Mouse (Mus musculus) right cerebral cortex, adult 2 months (tissue): ENCODE measurements around the gene Cadm1.
A peak's percentile ranks its signal among the peaks of the same experiment; 100 is the strongest.

ENCODE experiments used
- DNase-seq, 2 experiments: peaks; one replicate each; pipeline ENCODE4 v3.0.0; 2021 to 2022; ENCODE audit warnings: low spot score in 2 of 2

Cadm1 gene

GRCm38 (mm10) chr9:47529602-47530450 lies at the start of gene Cadm1:
Gene Cadm1 (plus strand): TSS chr9:47530173.
- peak; percentile 96 to 97 for DNase-seq

GRCm38 (mm10) chr9:47484506-47484905 lies 45.5 kb upstream of the Cadm1 start:
- no peak for DNase-seq

DNA sequence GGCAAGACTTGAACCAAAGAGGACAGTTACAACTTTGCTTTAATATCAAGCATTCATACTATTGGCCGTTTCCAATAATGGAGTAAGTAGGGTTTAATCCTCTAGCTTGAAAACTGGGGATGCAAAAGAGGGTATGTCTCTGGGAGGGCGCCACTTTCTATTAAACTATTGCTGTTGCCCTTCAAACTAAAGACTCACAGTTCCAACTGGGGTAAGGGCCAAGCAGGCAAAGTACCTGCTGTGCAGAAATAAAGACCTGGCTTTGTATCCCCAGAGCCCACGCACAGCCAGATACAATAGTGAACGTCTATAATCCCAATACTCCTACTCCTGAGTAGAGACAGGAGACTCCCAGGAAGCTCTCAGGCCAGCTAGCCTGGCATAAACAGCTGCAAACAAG lies 44.8 kb upstream of the Cadm1 start:
- DNase-seq = no peak

DNA sequence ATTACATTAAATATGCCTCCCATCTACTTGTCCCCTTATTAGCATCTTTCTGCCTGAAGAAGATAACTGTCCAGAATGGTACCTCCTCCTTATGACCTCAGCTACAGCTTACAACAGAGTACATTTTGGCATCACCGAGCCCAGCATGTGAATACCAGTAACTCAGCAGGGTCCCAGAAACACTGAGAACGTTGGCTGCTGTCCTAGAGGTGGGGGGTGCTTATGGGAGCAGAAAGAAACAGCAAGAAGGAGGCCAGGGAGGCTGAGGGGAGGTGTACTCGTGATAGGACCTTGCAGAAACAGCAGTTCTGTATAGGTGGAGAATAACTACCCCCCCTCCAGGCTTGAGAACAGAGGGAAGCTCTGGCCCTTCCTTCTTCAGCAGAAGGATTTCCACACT lies 30.2 kb upstream of the Cadm1 start:
- no peak for DNase-seq

DNA sequence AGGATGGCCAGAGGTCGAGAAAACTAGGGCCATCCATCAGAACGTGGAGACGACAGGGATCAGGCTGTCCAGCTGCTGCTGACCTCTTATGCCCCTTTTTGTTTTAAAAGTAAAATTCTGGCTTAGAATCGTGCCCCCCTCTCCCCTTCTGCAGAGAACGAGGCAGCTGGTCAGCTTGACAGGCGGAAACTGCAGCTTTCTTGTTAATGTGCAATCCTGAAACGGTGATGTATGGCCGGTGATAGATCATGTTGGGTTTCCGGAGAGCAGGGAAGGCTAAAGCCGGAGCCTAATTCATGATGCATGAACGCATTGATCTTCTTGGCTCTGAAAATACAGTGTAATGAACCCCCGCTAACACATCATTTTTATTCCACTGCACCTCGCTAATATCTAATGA lies 24.0 kb upstream of the Cadm1 start:
- no peak for DNase-seq

GRCm38 (mm10) chr9:47506876-47507275 lies 23.1 kb upstream of the Cadm1 start:
- DNase-seq = no peak

- DNase-seq = no peak
Observed at GRCm38 (mm10) chr9:47508109-47508508, 21.9 kb upstream of the Cadm1 start.

GRCm38 (mm10) chr9:47512521-47512920 lies 17.5 kb upstream of the Cadm1 start:
- no peak for DNase-seq

DNA sequence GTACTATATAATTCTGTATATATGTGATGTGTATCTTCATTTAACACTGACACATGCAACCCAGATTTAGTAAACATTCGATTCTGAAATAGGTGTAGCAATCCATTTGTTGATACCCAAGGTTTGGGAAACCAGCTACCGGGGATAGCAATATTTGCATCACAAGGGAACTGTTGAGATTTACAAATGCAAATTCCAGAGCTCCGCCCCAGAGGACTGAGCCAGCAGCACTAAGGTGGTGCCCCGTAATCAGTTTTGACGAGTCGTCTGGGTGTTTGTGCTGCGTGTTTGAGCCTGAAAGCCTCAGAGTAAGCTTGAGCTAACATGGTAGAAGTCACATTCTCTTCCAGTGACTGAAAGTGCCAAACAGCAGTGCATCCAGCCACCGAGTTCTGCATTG lies 15.7 kb upstream of the Cadm1 start:
- no peak for DNase-seq

DNA sequence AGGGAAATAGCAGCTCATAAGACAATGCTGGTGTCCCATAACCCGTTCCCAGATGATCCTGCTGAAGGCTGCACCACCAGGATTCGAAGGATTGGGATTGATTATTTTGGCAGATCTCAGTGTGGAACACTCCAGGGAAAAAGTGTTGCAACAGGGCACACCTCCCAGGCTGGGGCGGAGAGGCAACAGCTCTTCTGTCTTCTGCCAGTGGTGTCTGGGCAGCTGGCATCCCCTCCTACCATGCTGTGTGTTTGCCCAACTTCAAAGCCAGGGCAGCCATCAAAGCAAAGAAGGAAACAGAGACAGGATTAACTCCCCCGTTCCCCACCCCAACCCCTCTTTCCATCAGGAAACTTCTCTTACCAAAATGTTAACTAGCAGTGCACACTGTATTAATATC lies 13.7 kb upstream of the Cadm1 start:
- DNase-seq = no peak

DNA sequence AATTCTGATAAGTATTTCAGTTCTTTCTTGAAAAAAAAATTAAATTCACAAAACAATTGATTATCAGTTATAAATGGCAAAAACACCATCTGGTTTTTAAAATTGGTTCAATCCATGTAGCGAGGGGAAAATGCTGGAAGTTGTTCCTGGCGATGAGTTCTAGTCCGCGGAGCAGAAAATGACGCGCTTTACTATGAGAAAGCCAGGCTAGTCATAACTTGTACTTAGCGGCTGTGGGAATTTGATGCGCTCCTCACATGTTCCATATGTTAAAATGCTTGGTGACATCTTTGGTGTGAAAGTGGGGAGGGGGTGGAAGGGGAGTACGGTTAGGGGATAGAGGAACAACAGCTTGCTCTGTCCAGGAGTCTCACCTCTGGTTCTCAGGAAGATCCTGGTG lies 2.7 kb upstream of the Cadm1 start:
- DNase-seq = no peak

- DNase-seq = peak in 1 of 2 experiments; percentile 57
Observed at GRCm38 (mm10) chr9:47527741-47528140, 2.2 kb upstream of the Cadm1 start.

- no peak for DNase-seq
Observed at GRCm38 (mm10) chr9:47529182-47529581, 791 bp upstream of the Cadm1 start.

- DNase-seq = no peak
Observed at GRCm38 (mm10) chr9:47530544-47530921, 560 bp downstream of the Cadm1 start.

GRCm38 (mm10) chr9:47530922-47531850 lies 1.2 kb downstream of the Cadm1 start:
- DNase-seq = peak; percentile 64 to 65

GRCm38 (mm10) chr9:47532215-47532865 lies 2.4 kb downstream of the Cadm1 start:
- DNase-seq = peak in 1 of 2 experiments; percentile 58

- DNase-seq = no peak
Observed at GRCm38 (mm10) chr9:47533461-47533860, 3.5 kb downstream of the Cadm1 start.

- DNase-seq = no peak
Observed at GRCm38 (mm10) chr9:47534573-47535475, 4.9 kb downstream of the Cadm1 start.

DNA sequence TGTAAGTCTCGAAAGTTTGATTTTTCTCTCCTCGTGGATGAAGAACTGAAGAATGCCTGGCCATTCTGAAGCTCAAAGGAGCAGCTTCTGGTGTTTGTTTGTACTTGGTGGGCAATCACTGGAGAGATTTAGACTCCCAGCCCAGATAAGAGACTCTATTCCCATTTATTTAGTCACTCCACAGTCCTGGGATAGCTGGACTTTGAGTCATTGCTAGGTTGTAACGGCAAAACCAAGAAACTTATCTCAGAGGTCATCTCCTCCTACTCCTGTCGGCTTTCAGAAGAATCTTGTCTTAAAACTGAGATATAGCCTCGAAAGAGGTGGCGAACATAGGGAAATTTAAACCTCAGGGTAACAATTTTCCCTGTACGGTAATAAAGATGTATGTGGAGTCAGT lies 15.3 kb downstream of the Cadm1 start:
- no peak for DNase-seq

- no peak for DNase-seq
Observed at GRCm38 (mm10) chr9:47545667-47546066, 15.7 kb downstream of the Cadm1 start.

DNA sequence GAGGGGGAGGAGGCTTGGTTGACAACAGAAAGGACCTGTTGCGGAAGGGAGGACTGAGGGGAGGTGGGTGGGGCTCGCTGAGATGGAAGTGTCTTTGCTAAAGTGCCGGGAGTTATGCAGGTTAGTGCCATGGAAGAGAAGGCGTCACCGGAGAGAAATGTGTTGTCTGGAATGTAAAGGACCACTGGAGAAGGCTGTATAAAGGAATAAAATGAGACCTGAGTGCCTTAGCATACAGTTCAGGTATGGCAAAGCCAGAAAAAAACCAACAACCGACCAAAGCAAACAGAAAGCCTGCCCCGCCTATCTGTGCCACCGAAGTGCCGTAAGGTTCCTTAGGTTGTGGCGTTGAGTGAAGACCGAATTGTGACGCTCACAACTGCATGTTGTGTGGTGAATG lies 18.4 kb downstream of the Cadm1 start:
- no peak for DNase-seq
